Mouse (Mus musculus) left cerebral cortex, postnatal 14 days (tissue): ENCODE results near the gene Cd300ld5. TPM values are rescaled to one million over a fixed set of nuclear protein-coding genes. Genes with fewer than 3 reads are reported as not detected.
A peak's percentile ranks its signal among the peaks of the same experiment; 100 is the strongest.
"Not testable (repeated sequence)": the region's sequence is repeated elsewhere in the genome, so short reads cannot be mapped to it uniquely, and the experiment has no call there.

Experiments used
- DNase-seq, 2 experiments: peaks; one replicate each; pipeline ENCODE4 v3.0.0; 2021 to 2022; ENCODE audit warnings: low spot score in 2 of 2, mixed read lengths in 1 of 2
- intact Hi-C: fragments of 180-260 bp; cut with DNase I; formaldehyde crosslinking; loops from one replicate; pipeline ENCODE4 v1.15.1; 2025
- total RNA-seq, 2 experiments: library from RNA; stranded (reverse); gene quantifications; 2 replicates each; pipeline ENCODE4 v1.2.3; 2021

Cd300ld5 gene
- total RNA-seq, 2 experiments from 2014 or later: not detected

DNA sequence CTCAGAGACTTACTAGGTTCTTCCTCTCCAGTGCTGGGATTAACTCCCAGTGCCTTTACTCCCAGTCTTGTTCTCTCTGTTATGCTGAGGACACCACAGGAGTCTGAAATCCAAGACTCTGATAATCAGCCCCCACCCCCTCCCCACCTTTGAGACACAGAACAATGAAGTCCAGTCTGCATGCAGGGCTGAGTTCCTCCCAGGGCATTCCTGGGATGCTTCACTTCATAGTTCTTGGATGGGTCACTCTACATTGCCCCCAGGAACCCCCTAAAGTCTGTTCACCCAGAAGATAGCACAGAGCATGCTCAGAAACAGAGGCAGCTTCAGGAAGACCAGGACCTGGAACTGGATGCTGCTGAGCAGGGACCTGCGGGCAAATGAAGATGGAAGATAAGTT lies 15.4 kb upstream of the Cd300ld5 start:
- intact Hi-C loops: no loop called here
- DNase-seq: no peak

GRCm38 (mm10) chr11:115052206-115052605 lies 14.6 kb upstream of the Cd300ld5 start:
- intact Hi-C loops: no loop called here
- no peak for DNase-seq

DNA sequence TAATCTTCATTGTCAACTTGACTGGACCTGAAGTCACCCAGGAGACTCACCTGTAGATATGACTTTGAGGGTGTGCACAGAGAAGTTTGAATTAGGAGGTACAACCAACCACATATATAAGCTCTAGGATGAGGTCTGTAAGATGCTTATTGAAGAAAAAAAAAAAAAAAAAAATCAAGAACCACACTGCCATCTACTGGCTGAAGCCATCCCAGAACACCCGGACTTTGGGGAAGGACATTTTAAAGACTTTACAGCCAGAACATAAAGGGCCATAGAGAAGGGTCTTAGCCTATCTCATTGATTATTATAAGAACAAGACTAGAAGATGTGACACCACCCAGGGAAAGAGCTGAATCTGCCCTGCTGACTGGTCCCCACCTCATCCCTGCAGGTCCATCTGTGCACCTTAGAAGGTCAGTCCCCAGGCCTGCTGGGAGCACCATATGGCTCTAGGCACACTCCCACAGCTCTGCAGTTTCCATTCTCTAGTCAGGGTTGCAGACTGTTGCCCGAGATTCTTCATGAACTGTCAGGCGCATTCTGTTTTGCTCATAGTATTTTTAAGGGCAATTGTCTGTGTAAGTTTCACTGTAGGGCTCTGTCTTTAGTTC lies 11.8 kb upstream of the Cd300ld5 start:
- DNase-seq: peak in 1 of 2 experiments; percentile 24
- intact Hi-C loops: no loop called here

DNA sequence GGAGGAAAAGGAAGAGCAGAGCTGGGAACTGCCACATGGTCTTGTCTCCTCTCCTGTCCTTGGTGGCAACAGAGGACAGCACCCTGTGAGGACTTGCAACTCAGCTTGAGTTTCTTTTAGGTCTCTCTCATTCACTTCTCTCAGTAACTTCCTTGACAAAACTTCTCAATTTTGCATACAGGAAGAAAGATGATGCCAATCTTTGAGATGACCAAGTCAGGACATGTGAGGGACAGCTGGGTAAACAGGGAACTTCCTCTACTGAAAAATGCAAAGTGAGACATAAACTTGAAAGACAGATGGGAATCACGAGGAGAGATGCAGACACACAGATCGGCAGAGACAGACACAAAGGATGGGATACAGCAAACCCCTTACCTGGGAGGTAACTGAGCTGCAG lies 10.7 kb upstream of the Cd300ld5 start, which contains the start of gene Cd300ld3:
Gene Cd300ld3, minus strand, starts transcription at position 151 of the 400 bp plus-strand sequence.
- intact Hi-C loops: no loop called here
- DNase-seq: no peak

GRCm38 (mm10) chr11:115026912-115027311 lies 10.7 kb downstream of the Cd300ld5 start, which contains the start of gene Cd300ld4:
Gene Cd300ld4 (minus strand): TSS chr11:115027012.
- DNase-seq, intact Hi-C loops: not testable (repeated sequence)

DNA sequence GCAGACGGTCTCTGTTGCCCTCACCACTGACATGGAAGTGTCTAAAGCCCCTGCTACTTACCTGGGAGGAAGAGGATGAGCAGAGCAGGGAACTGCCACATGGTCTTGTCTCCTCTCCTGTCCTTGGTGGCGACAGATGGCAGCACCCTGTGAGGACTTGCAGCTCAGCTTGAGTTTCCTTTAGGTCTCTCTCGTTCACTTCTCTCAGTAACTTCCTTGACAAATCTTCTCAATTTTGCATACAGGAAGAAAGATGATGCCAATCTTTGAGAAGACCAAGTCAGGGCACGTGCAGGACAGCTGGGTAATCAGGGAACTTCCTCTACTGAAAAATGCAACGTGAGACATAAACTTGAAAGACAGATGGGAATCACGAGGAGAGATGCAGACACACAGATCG lies 21.5 kb downstream of the Cd300ld5 start, which contains the start of gene Cd300ld2:
Gene Cd300ld2, minus strand, starts transcription at position 101 of the 400 bp plus-strand sequence.
- DNase-seq, intact Hi-C loops: not testable (repeated sequence)

DNA sequence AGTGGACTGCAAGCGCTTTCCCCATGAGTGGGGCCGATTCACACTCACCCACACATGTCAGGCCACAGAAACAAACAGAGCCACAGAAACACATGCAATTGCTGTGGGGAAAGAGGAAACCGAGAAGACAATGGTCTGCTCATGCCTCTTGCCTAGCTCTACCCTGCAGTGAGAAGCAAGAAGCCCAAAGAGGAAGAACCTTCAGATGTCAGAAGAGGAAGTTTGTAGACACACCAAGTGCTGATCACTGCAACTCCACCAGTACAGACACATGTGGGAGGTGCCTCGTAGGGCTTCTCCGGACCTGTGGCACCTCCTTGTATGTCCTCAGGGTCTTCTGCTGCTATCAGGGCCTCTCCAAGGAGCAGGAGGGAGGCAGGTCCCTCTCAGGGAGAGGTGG lies 33.5 kb downstream of the Cd300ld5 start:
- DNase-seq: peak in 1 of 2 experiments; percentile 8
- intact Hi-C loops: no loop called here

DNA sequence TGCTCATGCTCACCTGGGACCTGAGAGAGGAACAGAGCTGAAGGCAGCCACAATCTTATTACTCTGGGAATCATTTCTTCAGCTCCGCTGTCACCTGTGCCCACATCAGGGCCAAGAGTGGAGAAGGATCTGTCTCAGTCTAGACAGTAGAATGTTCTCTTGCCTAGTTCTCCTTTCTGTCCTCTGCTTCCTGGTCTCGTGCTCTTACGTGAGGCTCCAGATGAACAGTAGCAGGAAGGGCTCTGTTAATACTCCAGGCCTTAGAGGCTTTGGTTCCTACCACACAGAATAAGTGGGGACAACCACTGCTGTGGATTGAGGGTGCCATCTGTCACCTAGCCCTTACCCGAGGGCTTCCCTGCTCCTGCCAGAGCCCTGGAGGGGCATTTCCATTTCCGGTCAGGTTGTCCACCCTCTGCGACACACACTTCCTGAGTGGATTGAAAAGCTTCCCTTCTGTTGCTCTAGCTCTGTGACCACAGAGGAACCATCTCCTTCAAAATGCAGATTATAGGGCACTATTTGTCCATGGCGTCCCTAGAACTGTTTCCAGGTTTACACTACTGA lies 36.0 kb downstream of the Cd300ld5 start, which contains the start of gene Cd300c2:
Gene Cd300c2, minus strand, starts transcription at position 407 of the 567 bp plus-strand sequence.
- intact Hi-C loops: no loop called here
- peak in 1 of 2 experiments; percentile 3 for DNase-seq

DNA sequence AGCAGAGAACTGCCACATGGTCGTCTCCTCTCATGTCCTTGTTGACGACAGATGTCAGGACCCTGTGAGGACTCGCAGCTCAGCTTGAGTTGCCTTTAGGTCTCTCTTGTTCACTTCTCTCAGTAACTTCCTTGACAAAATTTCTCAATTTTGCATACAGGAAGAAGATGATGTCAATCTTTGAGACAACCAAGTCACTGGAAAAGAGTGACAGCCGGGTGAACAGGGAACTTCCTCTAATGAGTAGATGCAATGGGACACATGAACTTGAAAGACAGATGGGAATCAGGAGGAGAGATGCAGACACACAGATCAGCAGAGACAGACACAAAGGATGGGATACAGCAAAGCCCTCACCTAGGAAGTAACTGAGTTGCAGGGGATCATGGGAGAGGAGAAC lies 47.8 kb downstream of the Cd300ld5 start, which contains the start of gene Cd300ld:
Gene Cd300ld, minus strand, starts transcription at position 130 of the 400 bp plus-strand sequence.
- DNase-seq: no peak
- intact Hi-C loops: no loop called here

- intact Hi-C loops: no loop called here
Observed at GRCm38 (mm10) chr11:114981866-114982265, 55.7 kb downstream of the Cd300ld5 start.

More at GRCm38 (mm10) chr11:114981866-114982265, 55.7 kb downstream of the Cd300ld5 start:
- peak in 1 of 2 experiments; percentile 40 for DNase-seq

Other genes starting within 250 kb of the Cd300ld5 start
- 10 to 100 TPM; 38.4 to 38.6 TPM for gene Btbd17, start 241.8 kb downstream of the Cd300ld5 start, total RNA-seq
- not detected for gene Gpr142, start 238.8 kb downstream of the Cd300ld5 start, total RNA-seq
- 1 to 10 TPM; 4.0 to 4.6 TPM for gene Gprc5c, start 186.6 kb downstream of the Cd300ld5 start, total RNA-seq
- under 1 TPM; 0.51 to 0.68 TPM for gene Cd300a, start 147.7 kb downstream of the Cd300ld5 start, total RNA-seq
- not detected for gene Cd300lb, start 103.4 kb downstream of the Cd300ld5 start, total RNA-seq
- gene Cd300c, start 68.6 kb downstream of the Cd300ld5 start, total RNA-seq: not detected
- not detected for gene Cd300ld, start 47.8 kb downstream of the Cd300ld5 start, total RNA-seq
- 1 to 10 TPM; 3.8 to 4.1 TPM for gene Cd300c2, start 35.9 kb downstream of the Cd300ld5 start, total RNA-seq
- not detected for gene Cd300ld2, start 21.6 kb downstream of the Cd300ld5 start, total RNA-seq
- gene Cd300ld4, start 10.8 kb downstream of the Cd300ld5 start, total RNA-seq: 1 to 10 TPM in 1 of 2 experiments, not detected in 1; 1.3 TPM
- not detected for gene Cd300ld3, start 10.6 kb upstream of the Cd300ld5 start, total RNA-seq
- gene Cd300e, start 24.4 kb upstream of the Cd300ld5 start, total RNA-seq: not detected
- under 1 TPM; 0.47 to 0.48 TPM for gene Rab37, start 53.7 kb upstream of the Cd300ld5 start, total RNA-seq
- gene Cd300lf, start 96.2 kb upstream of the Cd300ld5 start, total RNA-seq: under 1 TPM; 0.59 to 0.62 TPM
- gene Slc9a3r1, start 125.6 kb upstream of the Cd300ld5 start, total RNA-seq: 10 to 100 TPM; 76.2 to 83.0 TPM
- 10 to 100 TPM; 15.1 to 18.7 TPM for gene Tmem104, start 149.7 kb upstream of the Cd300ld5 start, total RNA-seq
- 10 to 100 TPM; 16.1 to 16.3 TPM for gene Nat9, start 150.1 kb upstream of the Cd300ld5 start, total RNA-seq
- gene Grin2c, start 229.5 kb upstream of the Cd300ld5 start, total RNA-seq: 10 to 100 TPM; 39.9 TPM
- gene Fdxr, start 239.3 kb upstream of the Cd300ld5 start, total RNA-seq: 10 to 100 TPM; 19.6 to 20.8 TPM